In genomic region chr2:170129248-170129922, GRCm38 (mm10) we compare ENCODE assay signal across 8 mouse cellular contexts. TPM values are rescaled to one million over a fixed set of nuclear protein-coding genes. Genes with fewer than 3 reads are reported as not detected.
A peak's percentile ranks its signal among the peaks of the same experiment; 100 is the strongest.
DNase-seq lines count a peak whose midpoint lies in the region; ATAC-seq lines count a peak whose summit lies in the region.

No protein-coding gene starts in this region.

- no peaks in the 10 kb centered on the region for H3K36me3 ChIP-seq in kidney, embryonic 16.5 days (ENCODE audit: insufficient read depth, low read length)
- H3K36me3 ChIP-seq in hindbrain, embryonic 12.5 days: no peaks in the 10 kb centered on the region

- peak overlapping the region; percentile 99 for H3K9ac ChIP-seq in kidney, embryonic 16.5 days (replicated peaks; ENCODE audit: low read length)
- H3K9ac ChIP-seq in hindbrain, embryonic 12.5 days: peak overlapping the region; percentile 95

- H3K27ac ChIP-seq in kidney, embryonic 16.5 days (ENCODE audit: low read length): peak overlapping the region; percentile 95
- H3K27ac ChIP-seq in hindbrain, embryonic 12.5 days: peak overlapping the region; percentile 80

- H3K9me3 ChIP-seq in kidney, embryonic 16.5 days (ENCODE audit: low read length): no peaks in the 10 kb centered on the region
- H3K9me3 ChIP-seq in hindbrain, embryonic 12.5 days (replicated peaks): no peaks in the 10 kb centered on the region

- peak overlapping the region; percentile 90 for H3K4me3 ChIP-seq in kidney, embryonic 16.5 days (ENCODE audit: low read length)
- peak overlapping the region; percentile 80 for H3K4me3 ChIP-seq in hindbrain, embryonic 12.5 days

- peaks cover 57% of the 10 kb centered on the region for H3K4me1 ChIP-seq in kidney, embryonic 16.5 days (ENCODE audit: insufficient read depth, low read length)
- H3K4me1 ChIP-seq in hindbrain, embryonic 12.5 days: peaks cover 63% of the 10 kb centered on the region

- 14% methylated on average over 5 of the region's 5 CpGs for WGBS in kidney, embryonic 16.5 days
- 18% methylated on average over 5 of the region's 5 CpGs for WGBS in hindbrain, embryonic 12.5 days

- no peak for ATAC-seq in kidney, embryonic 16.5 days (ENCODE audit: low FRiP score, low TSS enrichment)
- ATAC-seq in hindbrain, embryonic 12.5 days (ENCODE audit: low FRiP score): no peak
- peak; percentile 19; the same call in 1 of the 2 replicates for ATAC-seq in megakaryocyte-erythroid progenitor cell, adult 5-6 weeks (replicated peaks; ENCODE audit: low FRiP score, low TSS enrichment, poor library complexity, severe bottlenecking)

- H3K27me3 ChIP-seq in kidney, embryonic 16.5 days (ENCODE audit: insufficient read depth, low read length): no peaks in the 10 kb centered on the region
- H3K27me3 ChIP-seq in hindbrain, embryonic 12.5 days: no peaks in the 10 kb centered on the region

- peak overlapping the region; percentile 70 for H3K4me2 ChIP-seq in kidney, embryonic 16.5 days (replicated peaks; ENCODE audit: low read depth, low read length)
- H3K4me2 ChIP-seq in hindbrain, embryonic 12.5 days (replicated peaks): peak overlapping the region; percentile 71

- no peak for DNase-seq in kidney, adult 18-20 months
- peak; percentile 56 for DNase-seq in NIH3T3 (ENCODE audit: low read depth)
- DNase-seq in cerebellum, postnatal 4 days (ENCODE audit: low spot score in 2 of 2): no peak
- no peak for DNase-seq in testis, postnatal 10 days (ENCODE audit: low spot score)
- DNase-seq in ovary, postnatal 14 days (ENCODE audit: low spot score): no peak

RNA-seq across cellular contexts. Expression of gene Zfp217, which starts 18.5 kb away (rescaled TPM):
- polyA plus RNA-seq in kidney, embryonic 16.5 days (2015; fragmentation: Nextera tagmentation; extraction: Ambion mirVana): 4.4 and 5.1 TPM in 2 replicates
- 3.7 and 3.9 TPM in 2 replicates for polyA plus RNA-seq in hindbrain, embryonic 12.5 days (2016; fragmentation: Nextera tagmentation; extraction: Ambion mirVana)
- 26.3 and 61.7 TPM in 2 replicates for total RNA-seq in megakaryocyte-erythroid progenitor cell, adult 5-6 weeks (2014; fragmentation: Nextera tagmentation)
- 16.2 and 30.3 TPM in 2 replicates for total RNA-seq in megakaryocyte-erythroid progenitor cell, adult 5-6 weeks (2017)
